Mouse (Mus musculus): Measurements from ENCODE around the gene Ffar4.

Gene Ffar4

GRCm38 (mm10) chr19:38096231-38096630 lies 640 bp upstream of the Ffar4 start:
- no peak for DNase-seq (ENCODE audit: extremely low read depth, low read depth, low spot score)

GRCm38 (mm10) chr19:38107871-38108270 lies 11.0 kb downstream of the Ffar4 start:
- DNase-seq (ENCODE audit: extremely low read depth, low read depth, low spot score) = no peak

GRCm38 (mm10) chr19:38109506-38110242 lies 12.8 kb downstream of the Ffar4 start:
- DNase-seq (ENCODE audit: extremely low read depth, low read depth, low spot score) = no peak

- DNase-seq (ENCODE audit: extremely low read depth, low read depth, low spot score) = no peak
These were observed 14.2 kb downstream of the Ffar4 start for GRCm38 (mm10) chr19:38111056-38111455.

- no peak for DNase-seq (ENCODE audit: extremely low read depth, low read depth, low spot score)
These were observed 15.7 kb downstream of the Ffar4 start for GRCm38 (mm10) chr19:38112575-38112974.

- no peak for DNase-seq (ENCODE audit: extremely low read depth, low read depth, low spot score)
These were observed 18.1 kb downstream of the Ffar4 start for GRCm38 (mm10) chr19:38114834-38115491.

- DNase-seq (ENCODE audit: extremely low read depth, low read depth, low spot score) = no peak
These were observed 23.4 kb downstream of the Ffar4 start for GRCm38 (mm10) chr19:38120123-38120760.

GRCm38 (mm10) chr19:38123921-38124320 lies 27.1 kb downstream of the Ffar4 start:
- DNase-seq (ENCODE audit: extremely low read depth, low read depth, low spot score) = no peak

GRCm38 (mm10) chr19:38124401-38125218 lies 27.7 kb downstream of the Ffar4 start:
- DNase-seq (ENCODE audit: extremely low read depth, low read depth, low spot score) = no peak

- DNase-seq (ENCODE audit: extremely low read depth, low read depth, low spot score) = no peak
These were observed 28.3 kb downstream of the Ffar4 start, which contains the start of gene Rbp4 for GRCm38 (mm10) chr19:38125219-38125610. Gene Rbp4 (minus strand): TSS chr19:38125281.

- no peak for DNase-seq (ENCODE audit: extremely low read depth, low read depth, low spot score)
These were observed 29.8 kb downstream of the Ffar4 start for GRCm38 (mm10) chr19:38126656-38127055.

- DNase-seq (ENCODE audit: extremely low read depth, low read depth, low spot score) = no peak
These were observed 35.6 kb downstream of the Ffar4 start, which contains the start of gene Pde6c for GRCm38 (mm10) chr19:38132481-38132880. Gene Pde6c (plus strand): TSS chr19:38132781.

GRCm38 (mm10) chr19:38133986-38134385 lies 37.1 kb downstream of the Ffar4 start:
- no peak for DNase-seq (ENCODE audit: extremely low read depth, low read depth, low spot score)

- no peak for DNase-seq (ENCODE audit: extremely low read depth, low read depth, low spot score)
These were observed 37.9 kb downstream of the Ffar4 start for GRCm38 (mm10) chr19:38134806-38135205.

GRCm38 (mm10) chr19:38143540-38144271 lies 46.8 kb downstream of the Ffar4 start:
- no peak for DNase-seq (ENCODE audit: extremely low read depth, low read depth, low spot score)

- no peak for DNase-seq (ENCODE audit: extremely low read depth, low read depth, low spot score)
These were observed 59.4 kb downstream of the Ffar4 start for GRCm38 (mm10) chr19:38156243-38156642.

GRCm38 (mm10) chr19:38161648-38162354 lies 64.9 kb downstream of the Ffar4 start:
- DNase-seq (ENCODE audit: extremely low read depth, low read depth, low spot score) = no peak

Measured in fat pad, adult 2 months (tissue).